Mouse (Mus musculus) forebrain, embryonic 16.5 days (tissue): ENCODE measurements at regions not wholly inside any gene's neighbourhood (a gene's known extent, or its start where the extent isn't known, plus 50 kb on each side); places are given as distances from the start of the nearest gene placed in this dataset.
A peak's percentile ranks its signal among the peaks of the same experiment; 100 is the strongest.
"Not testable (repeated sequence)": the region's sequence is repeated elsewhere in the genome, so short reads cannot be mapped to it uniquely, and the experiment has no call there.

Source experiments
- ATAC-seq: fragments of 200-750 bp; cut with Nextera tagmentation; 2 replicates; pipeline ENCODE4 v1.8.0; 2017; ENCODE audit warnings: mild to moderate bottlenecking, moderate library complexity
- H3K27ac ChIP-seq: fragments of 300-500 bp; sonication (generic); 2 replicates; pipeline ENCODE4 v1.5.1; 2014; ENCODE audit warnings: low read length, control low read depth
- H3K27me3 ChIP-seq: fragments of 300-500 bp; sonication (generic); replicated peaks from 2 replicates; pipeline ENCODE4 v1.6.1; 2014; ENCODE audit warnings: low read length; ENCODE audit not compliant: control insufficient read depth, insufficient read depth
- H3K36me3 ChIP-seq: fragments of 300-500 bp; sonication (generic); 2 replicates; pipeline ENCODE4 v1.6.1; 2014; ENCODE audit not compliant: control insufficient read depth, insufficient read depth
- H3K4me1 ChIP-seq: fragments of 300-500 bp; sonication (generic); replicated peaks from 2 replicates; pipeline ENCODE4 v1.6.1; 2014; ENCODE audit warnings: low read length; ENCODE audit not compliant: control insufficient read depth, insufficient read depth
- H3K4me2 ChIP-seq: fragments of 300-500 bp; sonication (generic); 2 replicates; pipeline ENCODE4 v1.6.1; 2014; ENCODE audit warnings: mild to moderate bottlenecking, low read length, control low read depth
- H3K4me3 ChIP-seq: fragments of 300-500 bp; sonication (generic); replicated peaks from 2 replicates; pipeline ENCODE4 v1.5.1; 2014; ENCODE audit warnings: mild to moderate bottlenecking, low read length, control low read depth
- H3K9ac ChIP-seq: fragments of 300-500 bp; sonication (generic); replicated peaks from 2 replicates; pipeline ENCODE4 v1.6.1; 2014; ENCODE audit warnings: low read depth, low read length, control low read depth
- H3K9me3 ChIP-seq: fragments of 300-500 bp; sonication (generic); 2 replicates; pipeline ENCODE4 v1.6.1; 2016; ENCODE audit warnings: low read length; ENCODE audit not compliant: control insufficient read depth
- WGBS: fragments of 180-500 bp; shearing (Covaris S2); extraction: QIAGEN DNeasy Blood & Tissue Kit; methylation state at CpG from one replicate; pipeline ENCODE4 v1.1.7; 2014; 5-methylcytosine and 5-hydroxymethylcytosine counted together

GRCm38 (mm10) chr13:46023630-46024041, 58.8 kb upstream of the Atxn1 start:
- Histone ChIP-seq H3K27ac (no peak overlapping the region), H3K4me2 (no peak overlapping the region), H3K9ac (no peak overlapping the region), H3K9me3 (no peaks in the 10 kb centered on the region), H3K36me3 (no peaks in the 10 kb centered on the region), H3K27me3 (no peaks in the 10 kb centered on the region), H3K4me3 (no peak overlapping the region), H3K4me1 (peaks cover 21% of the 10 kb centered on the region)
- ATAC-seq = peak; percentile 31; the same call in 1 of the 2 replicates
- WGBS = 19% methylated on average over 5 of the region's 5 CpGs

GRCm38 (mm10) chr13:46023187-46023586, 58.4 kb upstream of the Atxn1 start:
- H3K27me3 ChIP-seq = no peaks in the 10 kb centered on the region
- ATAC-seq = peak; percentile 3; the same call in 1 of the 2 replicates
- 16% methylated on average over 5 of the region's 5 CpGs for WGBS

DNA sequence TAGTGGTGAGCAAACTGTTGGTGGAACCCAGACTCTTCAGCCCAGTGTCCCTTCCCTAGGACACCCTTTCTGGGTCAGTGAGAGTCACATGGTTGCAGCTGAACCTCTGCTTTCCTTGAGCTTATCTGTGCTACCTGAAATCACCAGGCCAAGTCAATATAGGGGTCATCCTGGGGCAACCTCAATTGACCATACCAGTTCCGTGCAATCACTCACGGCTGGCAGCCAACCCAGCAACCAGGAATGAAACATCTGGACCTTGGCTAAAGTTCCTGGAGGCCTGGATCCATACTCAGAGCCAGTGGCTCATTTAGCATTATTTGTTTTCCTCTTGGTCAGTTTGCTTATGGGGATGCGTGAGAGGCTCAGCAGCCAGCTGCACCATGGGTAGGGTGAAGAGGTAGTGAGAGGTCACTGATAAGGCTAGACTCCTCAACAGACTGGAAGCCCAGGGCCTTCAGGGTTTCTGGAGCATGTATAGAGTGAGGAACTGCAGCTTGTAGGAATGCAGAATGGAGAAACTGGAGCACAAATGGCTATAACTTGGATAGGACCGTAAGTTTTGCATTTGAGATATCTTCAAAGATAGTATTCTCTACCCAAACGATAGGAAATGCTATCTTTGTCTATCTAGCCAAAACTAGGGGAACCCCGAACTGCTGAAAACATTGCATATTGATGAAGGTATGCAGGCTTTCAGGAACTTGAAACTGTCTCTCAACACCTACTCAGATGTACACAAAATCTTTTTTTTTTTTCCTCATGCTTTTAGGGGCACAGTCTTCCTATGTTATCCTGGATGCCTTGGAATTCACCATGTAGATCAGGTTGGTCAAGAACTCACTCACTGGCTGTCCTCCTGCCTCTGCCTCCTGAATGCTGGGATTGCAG, 56.4 kb upstream of the Atxn1 start:
- H3K4me1 ChIP-seq = peaks cover 21% of the 10 kb centered on the region
- H3K4me3 ChIP-seq = no peak overlapping the region
- no peak overlapping the region for H3K27ac ChIP-seq
- no peaks in the 10 kb centered on the region for H3K27me3 ChIP-seq
- H3K4me2 ChIP-seq = no peak overlapping the region
- no peak for ATAC-seq
- no peaks in the 10 kb centered on the region for H3K9me3 ChIP-seq
- WGBS = 94% methylated on average over 6 of the region's 6 CpGs
- H3K9ac ChIP-seq = no peak overlapping the region
- H3K36me3 ChIP-seq = no peaks in the 10 kb centered on the region

More at GRCm38 (mm10) chr13:46023187-46023586, 58.4 kb upstream of the Atxn1 start:
- no peak overlapping the region for H3K4me2 ChIP-seq
- no peak overlapping the region for H3K27ac ChIP-seq
- H3K4me1 ChIP-seq = peaks cover 21% of the 10 kb centered on the region
- no peak overlapping the region for H3K9ac ChIP-seq
- H3K4me3 ChIP-seq = no peak overlapping the region
- H3K9me3 ChIP-seq = no peaks in the 10 kb centered on the region
- no peaks in the 10 kb centered on the region for H3K36me3 ChIP-seq

DNA sequence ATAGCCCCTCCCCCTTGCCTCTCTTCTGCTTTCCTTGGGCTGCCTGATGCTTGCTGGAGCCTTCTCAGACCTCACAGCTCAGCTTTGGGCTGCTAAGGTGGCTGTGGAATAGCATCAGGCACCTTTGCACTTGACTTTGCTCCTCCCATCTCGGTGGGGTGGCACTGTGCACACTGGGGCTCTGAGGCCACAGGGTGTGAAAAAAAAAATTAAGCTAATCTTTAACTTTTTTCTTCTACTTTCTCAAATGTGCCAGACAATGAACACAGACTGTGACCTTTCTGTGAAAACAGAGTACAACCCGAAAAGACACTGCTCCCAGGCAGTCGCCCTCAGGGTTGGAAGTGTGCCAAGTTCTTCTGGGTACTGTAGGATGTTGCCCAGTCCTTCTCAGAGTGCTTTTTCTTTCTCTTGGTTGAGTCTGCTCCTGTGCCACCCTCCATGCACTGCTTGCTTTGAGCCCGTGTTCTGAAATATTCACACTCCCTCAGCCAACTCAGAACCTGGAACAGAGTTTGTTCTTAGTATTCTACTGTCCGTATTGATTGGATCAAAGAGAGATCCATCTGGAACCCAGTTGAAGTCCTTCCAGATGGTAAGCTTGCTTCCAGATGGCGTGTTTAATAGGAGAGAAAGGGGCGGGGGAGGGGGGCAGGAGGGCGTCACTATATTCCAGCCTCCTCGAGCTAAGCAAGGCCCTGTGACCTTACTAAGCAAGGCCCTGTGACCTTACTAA, 54.8 kb upstream of the Atxn1 start:
- WGBS = 24% methylated on average over 9 of the region's 9 CpGs
- no peaks in the 10 kb centered on the region for H3K36me3 ChIP-seq
- no peak overlapping the region for H3K4me2 ChIP-seq
- H3K9ac ChIP-seq = no peak overlapping the region
- no peak for ATAC-seq
- H3K4me3 ChIP-seq = no peak overlapping the region
- H3K4me1 ChIP-seq = peaks cover 21% of the 10 kb centered on the region
- H3K27ac ChIP-seq = no peak overlapping the region
- H3K27me3 ChIP-seq = no peaks in the 10 kb centered on the region
- no peaks in the 10 kb centered on the region for H3K9me3 ChIP-seq

- H3K4me3 ChIP-seq = no peak overlapping the region
- WGBS = 71% methylated on average over 13 of the region's 13 CpGs
These were observed 54.2 kb upstream of the Atxn1 start for GRCm38 (mm10) chr13:46018903-46019430.

DNA sequence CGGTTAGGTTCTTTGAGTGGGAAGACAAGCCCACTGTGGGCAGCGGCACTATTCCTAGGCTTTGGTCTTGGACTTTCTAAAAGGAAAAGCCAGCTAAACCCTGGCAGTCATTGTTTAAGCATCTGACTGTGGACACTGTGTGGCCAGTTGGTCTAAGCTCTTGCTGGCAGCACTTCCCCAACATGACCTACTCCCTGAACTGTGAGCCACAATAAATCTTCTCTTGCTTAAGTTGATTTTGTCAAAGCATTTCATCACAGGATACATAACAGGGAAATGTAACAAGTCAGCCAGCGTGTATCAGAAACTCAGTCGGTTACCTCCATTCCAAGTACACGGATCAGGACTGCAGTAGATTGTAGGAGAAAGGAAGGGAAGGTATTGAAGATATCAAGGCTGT, 52.9 kb upstream of the Atxn1 start:
- no peak overlapping the region for H3K4me2 ChIP-seq
- H3K36me3 ChIP-seq = no peaks in the 10 kb centered on the region
- no peaks in the 10 kb centered on the region for H3K9me3 ChIP-seq
- no peaks in the 10 kb centered on the region for H3K27me3 ChIP-seq
- no peak overlapping the region for H3K27ac ChIP-seq
- H3K4me1 ChIP-seq = peaks cover 9% of the 10 kb centered on the region; the same call in 1 of the 2 replicates
- 94% methylated on average over 5 of the region's 5 CpGs for WGBS
- no peak overlapping the region for H3K4me3 ChIP-seq
- no peak for ATAC-seq
- H3K9ac ChIP-seq = no peak overlapping the region

More at GRCm38 (mm10) chr13:46018903-46019430, 54.2 kb upstream of the Atxn1 start:
- peaks cover 21% of the 10 kb centered on the region for H3K4me1 ChIP-seq
- H3K27ac ChIP-seq = no peak overlapping the region
- no peaks in the 10 kb centered on the region for H3K36me3 ChIP-seq
- no peaks in the 10 kb centered on the region for H3K27me3 ChIP-seq
- no peak for ATAC-seq
- no peak overlapping the region for H3K4me2 ChIP-seq
- no peaks in the 10 kb centered on the region for H3K9me3 ChIP-seq
- H3K9ac ChIP-seq = no peak overlapping the region

GRCm38 (mm10) chr13:46017011-46017410, 52.2 kb upstream of the Atxn1 start:
- not testable (repeated sequence) for H3K9me3 ChIP-seq, ATAC-seq, H3K4me1 ChIP-seq, H3K27ac ChIP-seq, H3K27me3 ChIP-seq, H3K9ac ChIP-seq, H3K4me2 ChIP-seq, H3K4me3 ChIP-seq, H3K36me3 ChIP-seq
- 79% methylated on average over 2 of the region's 2 CpGs for WGBS

DNA sequence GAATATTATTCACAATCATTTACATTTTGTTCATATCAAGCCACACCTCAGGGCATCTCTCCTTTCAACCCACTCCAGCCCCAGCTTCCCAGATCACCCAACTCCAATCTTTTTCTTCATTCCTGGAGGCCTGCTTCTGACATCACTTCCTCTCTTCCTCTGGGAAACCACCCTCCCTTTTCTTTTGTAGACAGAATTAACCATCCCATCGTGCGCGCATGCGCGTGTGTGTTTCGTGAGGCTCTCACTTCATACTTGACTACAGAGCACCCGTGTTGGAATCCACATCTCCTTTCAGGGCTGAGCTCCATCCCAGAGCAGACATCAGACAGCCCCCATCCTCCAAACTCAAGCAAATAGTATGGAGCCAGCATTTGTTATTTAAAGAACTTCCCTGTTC, 50.4 kb upstream of the Atxn1 start:
- Histone ChIP-seq H3K27me3 (no peaks in the 10 kb centered on the region), H3K4me1 (peaks cover 4% of the 10 kb centered on the region; the same call in 1 of the 2 replicates), H3K36me3 (no peaks in the 10 kb centered on the region), H3K9me3 (no peaks in the 10 kb centered on the region), H3K27ac (no peak overlapping the region), H3K4me3 (no peak overlapping the region), H3K4me2 (no peak overlapping the region), H3K9ac (no peak overlapping the region)
- 83% methylated on average over 7 of the region's 7 CpGs for WGBS
- ATAC-seq = no peak

DNA sequence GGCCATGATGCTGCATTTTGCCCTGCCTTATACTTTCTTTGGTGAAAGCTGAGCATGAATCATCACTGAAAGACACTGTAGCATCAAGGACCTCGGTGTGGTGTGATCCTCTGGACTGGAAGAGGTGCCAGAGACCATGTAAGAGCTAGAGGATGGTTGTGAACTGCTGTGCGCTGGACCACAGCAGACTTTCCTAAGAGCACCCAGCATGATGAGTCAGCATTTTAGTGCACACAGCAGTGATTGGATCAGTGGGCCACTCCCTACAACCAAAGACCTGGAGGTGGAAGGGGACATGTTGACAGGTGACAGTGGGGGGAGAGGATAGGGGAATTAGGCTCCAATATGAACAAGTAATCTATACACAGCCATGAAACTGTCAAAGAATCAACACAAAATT, 49.8 kb upstream of the Atxn1 start:
- Histone ChIP-seq H3K27ac (no peak overlapping the region), H3K27me3 (no peaks in the 10 kb centered on the region), H3K36me3 (no peaks in the 10 kb centered on the region), H3K4me2 (no peak overlapping the region), H3K9me3 (no peaks in the 10 kb centered on the region), H3K4me3 (no peak overlapping the region), H3K4me1 (peaks cover 3% of the 10 kb centered on the region; the same call in 1 of the 2 replicates), H3K9ac (no peak overlapping the region)
- ATAC-seq = no peak
- 88% methylated on average over 2 of the region's 2 CpGs for WGBS
